ENCODE assay signal across 1 mouse cellular context in the genomic region with DNA sequence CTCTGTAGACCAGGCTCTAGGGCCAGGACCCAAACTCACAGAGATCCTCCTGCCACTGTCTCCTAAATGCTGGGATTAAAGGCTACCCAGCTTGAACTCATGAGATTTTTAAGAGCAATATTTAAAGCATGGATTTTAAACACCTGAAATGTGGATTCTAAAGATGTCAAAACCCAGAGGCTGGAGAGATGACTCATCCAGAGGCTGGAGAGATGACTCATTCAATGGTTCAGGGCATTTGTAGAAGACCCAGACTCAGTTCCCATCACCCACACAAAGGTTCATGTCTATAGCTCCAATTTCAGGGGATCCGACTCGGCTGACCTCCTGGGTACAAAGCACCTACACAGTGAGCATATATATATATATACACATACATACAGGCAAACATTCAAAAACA.
TF ChIP-seq lines count a peak whose summit lies in the region.

No protein-coding gene starts in this region.

TF ChIP-seq in MEL, 35 proteins besides CTCF, POLR2A, EP300 and RAD21 (continued from another document):
- TF ChIP-seq JUND (IDR thresholded peaks at IDR 0.05; ENCODE audit: low read depth, low read length): no peak
